Mouse (Mus musculus): ENCODE results near the gene Mllt3.

The Mllt3 gene

DNA sequence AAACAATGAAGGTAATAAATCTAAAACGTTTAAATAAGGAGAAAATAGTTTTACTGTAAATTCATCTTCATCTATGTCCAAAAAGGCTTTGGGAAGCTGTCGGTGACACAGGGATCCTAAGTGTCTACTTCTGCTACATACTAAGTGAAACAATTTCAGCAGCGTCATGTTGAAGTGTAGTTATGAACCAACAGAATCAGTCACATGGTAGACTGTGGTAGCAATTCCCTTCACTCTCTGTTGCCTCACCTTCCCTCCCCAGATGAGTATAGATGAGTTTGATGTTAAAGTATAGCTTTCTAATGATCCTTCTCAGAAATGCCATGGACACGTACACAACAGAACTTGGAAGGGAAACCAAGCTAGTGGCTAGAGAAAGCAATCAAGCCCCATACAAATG, 79.9 kb downstream of the Mllt3 start:
- DNase-seq (ENCODE audit: low spot score in 2 of 2), result no peak

DNA sequence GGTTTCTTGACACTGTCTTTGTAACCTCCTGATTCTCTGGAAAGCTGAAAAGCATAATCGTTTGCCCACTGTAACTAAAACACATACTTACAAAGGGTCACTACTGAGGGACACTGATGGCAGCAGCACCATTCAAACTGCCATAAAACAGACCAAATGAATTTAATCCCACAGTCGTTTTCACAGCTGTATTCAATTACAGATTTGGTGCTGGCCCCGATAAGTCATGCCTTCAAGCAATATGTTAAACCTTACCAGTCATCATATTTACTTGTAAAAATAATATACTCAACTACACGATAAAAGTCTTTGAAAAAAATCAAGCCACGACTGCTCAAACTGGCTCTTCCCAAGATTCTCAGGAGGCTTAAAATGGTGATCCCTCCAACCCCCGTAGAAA, 83.7 kb downstream of the Mllt3 start:
- DNase-seq (ENCODE audit: low spot score in 2 of 2), result no peak

DNA sequence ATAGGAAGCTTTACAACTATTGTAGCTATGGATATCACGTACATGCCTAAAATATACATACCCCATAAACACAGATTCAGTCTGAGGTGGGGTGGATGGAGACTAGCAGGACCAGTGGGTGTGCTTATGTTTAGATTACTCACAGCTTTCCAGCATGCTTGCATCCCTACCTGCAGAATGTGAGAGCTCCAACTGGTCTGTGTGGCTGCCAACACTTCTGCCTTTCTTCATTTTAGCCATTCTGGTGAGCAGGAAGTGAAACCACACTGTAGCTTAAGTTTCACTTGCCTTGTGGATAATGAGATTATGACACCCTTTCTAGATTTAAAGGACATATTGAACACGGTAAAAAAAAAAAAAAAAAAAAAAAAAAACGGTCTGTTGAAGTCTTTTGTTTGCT, 88.8 kb downstream of the Mllt3 start:
- DNase-seq (ENCODE audit: low spot score in 2 of 2), result no peak

DNA sequence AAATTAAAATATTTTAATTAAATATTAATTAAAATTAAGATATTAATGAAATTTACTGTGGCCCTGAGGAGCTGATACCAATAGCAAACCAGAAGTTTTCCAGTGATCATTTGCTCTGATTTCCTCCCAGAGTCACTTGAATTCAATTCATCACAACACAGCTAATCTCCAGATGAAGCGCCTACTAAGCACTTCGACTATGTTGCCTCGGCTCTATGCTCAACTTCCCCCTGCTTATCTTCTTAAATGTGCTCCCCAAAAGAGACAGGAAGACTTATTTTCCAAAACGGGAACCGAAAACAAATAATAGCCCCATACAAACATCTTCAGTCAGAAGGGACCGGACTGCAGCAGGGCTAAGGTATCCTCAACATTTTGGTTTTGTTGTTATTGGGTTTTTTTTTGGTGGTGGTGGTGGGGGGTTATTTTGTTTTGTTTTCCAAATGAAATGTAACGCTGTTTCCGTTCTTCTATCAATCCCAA, 90.2 kb downstream of the Mllt3 start:
- DNase-seq (ENCODE audit: low spot score in 2 of 2), result no peak

DNA sequence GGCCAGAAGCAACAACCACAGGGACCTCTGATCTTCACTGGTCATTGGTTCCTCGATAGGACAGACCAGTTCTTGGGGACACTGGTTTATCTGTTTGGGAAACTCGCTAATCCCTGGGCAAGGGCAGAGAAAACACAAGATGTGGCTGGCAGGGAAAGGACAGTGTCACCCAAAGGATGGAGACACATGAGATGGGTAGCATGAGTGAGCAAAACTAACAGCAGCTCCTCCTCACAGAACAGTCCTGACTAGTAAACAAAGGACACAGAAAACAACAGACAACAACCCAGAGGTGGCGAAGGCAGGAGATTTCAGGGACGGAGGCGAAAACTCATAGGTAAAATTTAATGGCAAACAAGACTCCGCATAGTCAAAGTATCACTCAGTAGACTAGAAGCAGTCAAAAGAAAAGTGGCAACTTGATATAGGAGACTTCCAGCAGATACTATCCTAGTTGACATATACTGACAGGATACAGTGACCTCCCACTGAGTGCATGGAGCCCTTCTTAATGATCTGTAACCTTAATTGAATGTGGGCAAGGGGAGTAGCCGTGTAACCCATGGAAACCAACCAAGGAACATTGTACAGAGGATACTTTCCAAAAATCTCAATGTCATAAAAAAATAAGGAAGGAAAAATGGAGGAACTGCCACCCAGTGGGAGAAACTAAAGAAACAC, 93.5 kb downstream of the Mllt3 start:
- DNase-seq (ENCODE audit: low spot score in 2 of 2), result no peak

DNA sequence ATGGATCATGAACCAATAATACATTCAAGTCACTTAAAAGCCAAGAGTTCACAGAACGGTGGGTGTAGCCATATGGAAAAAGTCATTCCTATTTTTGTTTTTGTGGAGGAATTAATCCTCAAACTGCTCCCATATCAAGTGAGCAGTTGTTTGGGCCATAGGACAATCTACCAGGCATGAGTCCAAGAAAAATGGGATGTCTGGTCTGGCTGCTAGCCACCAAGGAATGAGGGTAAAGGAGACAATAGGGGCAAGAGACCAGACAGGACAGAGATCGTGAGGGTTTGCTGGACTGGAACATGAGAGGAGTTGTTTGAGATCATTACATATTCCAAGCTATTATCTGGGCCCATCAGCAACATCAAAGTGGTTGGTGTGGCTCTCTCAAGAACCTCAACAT, 96.8 kb downstream of the Mllt3 start:
- DNase-seq (ENCODE audit: low spot score in 2 of 2), result peak in 1 of 2 experiments; percentile 5

DNA sequence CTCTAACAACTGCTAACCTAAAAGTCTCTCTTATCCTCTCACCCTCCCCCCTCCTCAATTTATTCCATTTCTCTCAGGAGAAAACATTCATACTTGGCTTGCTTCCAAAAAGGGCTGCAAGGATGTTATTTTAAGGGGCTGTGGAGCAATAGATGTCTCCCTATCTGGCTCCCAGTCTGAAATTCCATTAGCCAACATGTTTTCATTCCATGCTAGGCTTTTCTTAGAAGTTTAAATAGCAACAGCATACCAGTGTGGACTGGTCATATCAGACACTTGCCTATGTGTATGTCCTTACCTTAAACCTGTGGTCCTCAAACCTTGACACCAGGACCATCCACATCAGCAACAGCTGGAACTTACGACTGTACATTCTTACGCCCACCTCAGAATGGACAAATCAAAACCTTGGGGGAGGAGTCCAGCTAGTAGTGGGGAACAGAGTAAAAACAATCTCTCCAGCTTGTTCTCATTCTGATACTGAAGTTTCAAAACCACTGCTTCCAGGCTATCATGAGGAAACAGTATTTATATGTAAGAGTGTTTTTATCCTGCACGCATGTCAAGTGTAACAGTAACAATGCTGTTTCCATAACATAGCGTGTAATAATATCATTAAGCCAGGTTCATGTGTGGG, 99.3 kb downstream of the Mllt3 start:
- no peak for DNase-seq (ENCODE audit: low spot score in 2 of 2)

DNA sequence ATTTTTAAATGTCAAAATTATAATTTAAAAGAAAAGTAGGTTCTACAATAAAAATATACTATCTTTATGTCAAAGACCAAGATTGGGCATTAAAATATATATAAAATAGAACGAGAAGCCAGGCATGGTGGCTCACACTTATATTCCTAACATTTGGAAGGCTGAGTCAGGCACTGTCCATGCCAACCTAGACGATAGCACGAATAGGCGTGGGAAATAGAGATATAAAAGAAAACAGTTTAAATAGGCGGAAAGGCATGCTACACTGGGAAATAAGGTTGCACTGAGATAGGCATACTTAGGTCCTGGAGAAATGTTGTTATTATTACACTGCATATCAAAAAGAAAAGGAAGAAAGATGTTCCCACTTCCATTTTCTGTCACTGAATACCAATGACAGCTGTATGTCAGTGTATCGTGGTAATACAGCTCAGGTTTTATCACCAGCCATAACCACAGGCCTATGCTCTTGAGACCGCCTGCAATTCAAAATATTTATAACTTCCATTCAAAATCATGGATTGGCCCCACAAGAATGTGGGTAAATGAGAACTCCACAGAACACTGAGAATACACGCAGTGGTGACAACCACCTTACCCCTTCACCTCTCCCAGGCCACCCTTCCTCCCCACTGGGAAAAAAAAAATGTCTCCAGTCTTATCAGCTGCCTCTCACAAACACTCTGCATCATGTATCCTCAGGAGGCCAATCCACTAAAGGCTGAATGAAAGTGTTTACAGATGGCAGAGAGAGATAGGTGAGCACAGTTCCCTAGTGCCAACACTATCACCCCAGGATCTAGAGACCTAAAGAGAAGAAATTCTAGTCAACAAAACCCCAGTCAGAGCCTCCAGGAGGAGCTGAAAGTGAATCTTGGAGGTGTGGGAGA, 102.6 kb downstream of the Mllt3 start:
- DNase-seq (ENCODE audit: low spot score in 2 of 2), result no peak

DNA sequence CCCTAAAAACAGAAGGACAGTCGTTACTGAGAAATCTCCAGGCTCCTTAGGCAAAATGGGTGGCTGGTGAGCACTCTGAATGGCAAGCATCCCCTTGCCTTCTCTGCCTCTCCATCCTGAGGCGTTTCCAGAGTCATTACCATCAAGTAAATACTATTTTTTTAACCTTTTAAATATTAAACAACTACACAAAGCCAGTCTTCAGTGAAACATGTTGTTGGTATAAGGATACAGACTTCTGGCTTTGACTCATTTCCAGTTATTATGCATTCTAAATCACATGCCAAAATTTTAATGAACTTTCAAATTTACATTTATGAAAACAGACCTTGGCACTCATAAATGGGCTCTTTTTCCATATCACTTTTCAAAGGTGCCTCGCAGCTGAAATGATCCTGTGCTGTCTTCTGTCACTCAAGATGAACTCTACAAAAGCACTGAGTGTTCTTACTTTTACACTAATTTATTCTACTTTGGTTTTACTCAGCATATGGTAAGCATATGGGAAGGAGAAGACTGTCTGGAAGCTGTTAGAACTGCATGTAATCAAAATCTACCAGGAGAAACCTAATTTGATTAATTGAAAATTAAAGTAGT, 104.5 kb downstream of the Mllt3 start:
- no peak for DNase-seq (ENCODE audit: low spot score in 2 of 2)

DNA sequence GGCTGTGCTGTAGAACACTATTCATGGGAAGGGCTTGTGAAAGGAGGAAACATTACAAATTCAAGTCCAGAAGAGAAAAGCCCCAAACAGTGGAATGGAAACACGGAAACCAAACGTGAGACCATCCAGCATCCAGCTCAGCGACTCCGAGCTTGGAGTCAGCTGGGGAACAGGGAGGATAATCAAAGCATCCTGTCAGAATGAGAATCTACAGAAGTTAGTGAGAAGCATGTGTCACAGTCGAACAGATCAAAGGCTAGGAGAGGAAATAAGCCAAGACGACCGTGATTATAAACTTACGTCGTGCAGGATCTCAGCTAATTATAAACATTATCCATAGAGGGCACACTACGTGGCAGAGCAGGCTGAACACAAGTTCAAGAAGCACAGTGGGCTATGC, 105.8 kb downstream of the Mllt3 start:
- no peak for DNase-seq (ENCODE audit: low spot score in 2 of 2)

DNA sequence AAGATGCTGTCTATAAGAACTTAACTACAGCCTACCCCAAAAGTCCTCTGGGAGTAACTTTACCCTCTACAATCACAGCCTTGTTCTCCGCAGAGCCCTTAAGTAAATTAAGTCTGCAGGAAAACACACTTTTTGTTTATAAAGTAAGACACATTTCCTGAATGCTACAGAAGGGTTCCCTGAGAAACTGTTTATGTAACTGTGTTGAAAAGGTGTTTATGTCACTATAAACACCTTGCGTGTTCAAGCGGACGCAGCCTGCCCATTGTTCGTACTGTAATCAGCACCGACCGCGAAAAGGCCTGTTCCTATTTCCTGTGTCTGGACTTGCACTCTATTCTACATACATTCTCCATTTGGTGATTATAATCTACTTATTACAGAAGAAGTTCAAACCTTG, 112.5 kb downstream of the Mllt3 start:
- no peak for DNase-seq (ENCODE audit: low spot score in 2 of 2)

DNA sequence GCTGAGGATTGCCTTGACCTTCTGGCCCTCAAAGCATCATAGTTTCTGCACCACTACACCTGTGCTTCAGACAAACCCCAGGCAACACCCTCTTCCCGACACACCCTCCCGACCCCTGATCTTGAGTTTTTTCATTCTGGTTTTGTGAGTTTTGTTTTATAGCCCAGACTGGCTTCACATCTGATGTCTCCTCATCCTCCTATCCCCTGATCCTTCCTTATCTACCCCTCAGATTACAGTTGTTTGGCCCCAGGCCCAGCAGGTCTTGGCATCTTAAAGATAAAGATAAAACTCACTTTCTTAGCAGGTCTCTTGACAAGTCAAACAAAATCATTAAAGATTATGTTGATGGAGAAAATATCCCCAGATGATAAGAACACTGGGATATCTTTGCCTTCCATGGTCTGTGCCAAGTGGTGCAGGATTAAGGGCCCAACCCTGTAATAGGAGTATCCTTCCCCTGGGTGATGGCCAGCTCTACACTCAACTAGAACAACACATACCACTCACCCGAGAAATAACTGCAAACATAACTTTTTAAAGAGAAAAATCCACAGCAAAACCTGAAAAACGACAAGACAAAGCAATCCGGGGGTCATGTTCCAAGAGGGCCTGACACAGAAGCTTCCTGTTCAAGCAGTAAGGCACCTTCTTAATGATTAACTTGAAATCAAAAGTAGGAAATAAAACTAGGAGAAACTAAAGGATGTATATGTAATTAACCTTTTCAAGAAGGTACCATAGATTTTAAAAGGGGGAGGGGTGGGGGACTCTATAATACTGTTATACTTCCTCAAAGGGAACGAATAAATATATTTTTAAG, 121.8 kb downstream of the Mllt3 start:
- DNase-seq (ENCODE audit: low spot score in 2 of 2), result peak in 1 of 2 experiments; percentile 16

DNA sequence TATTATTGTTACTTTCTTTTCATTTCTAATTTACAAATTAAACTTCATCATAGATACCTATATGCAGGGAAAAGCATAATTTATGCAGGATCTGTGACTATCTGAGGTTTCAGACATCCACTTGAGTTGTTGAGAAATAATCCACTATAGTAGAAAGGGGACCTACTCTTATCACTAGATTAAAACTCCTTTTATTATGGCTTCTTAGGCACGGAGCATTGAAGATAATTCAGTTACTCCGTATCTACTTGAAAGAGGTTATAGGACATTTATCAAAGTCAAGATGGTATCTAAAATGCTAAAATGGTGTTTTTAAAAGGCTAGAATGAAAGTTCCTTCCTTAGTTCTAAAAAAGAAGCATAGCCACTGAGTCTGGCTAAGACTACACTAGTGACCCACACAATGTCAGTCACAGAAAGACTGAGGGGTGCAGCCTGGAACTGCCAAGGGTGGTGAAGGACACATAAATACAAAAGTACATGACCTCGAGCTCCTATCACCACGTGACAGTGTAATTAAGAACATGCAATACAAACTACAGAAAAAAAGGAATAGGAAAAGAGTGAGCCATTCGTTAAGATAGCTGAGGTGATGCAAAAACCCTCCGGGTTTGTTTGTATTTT, 127.9 kb downstream of the Mllt3 start:
- no peak for DNase-seq (ENCODE audit: low spot score in 2 of 2)

DNA sequence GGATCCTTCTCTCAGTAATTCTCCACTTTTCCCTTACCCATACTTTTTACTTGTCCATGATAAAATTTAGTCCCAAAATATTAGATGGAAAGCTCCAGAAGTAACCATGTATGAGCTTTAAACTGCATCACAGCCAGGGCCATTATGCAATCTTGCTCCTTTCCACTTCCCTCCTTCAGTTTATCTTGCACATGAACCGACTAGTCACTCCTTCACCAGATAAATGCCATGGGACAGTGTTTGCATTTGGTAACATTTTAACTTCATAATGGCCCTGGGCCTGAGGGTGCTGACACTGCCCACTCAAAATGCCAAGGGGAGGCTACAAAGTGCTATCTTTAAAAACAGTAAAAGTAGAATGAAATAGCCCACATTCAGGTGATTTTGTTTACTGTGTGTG, 128.4 kb downstream of the Mllt3 start:
- DNase-seq (ENCODE audit: low spot score in 2 of 2), result no peak

DNA sequence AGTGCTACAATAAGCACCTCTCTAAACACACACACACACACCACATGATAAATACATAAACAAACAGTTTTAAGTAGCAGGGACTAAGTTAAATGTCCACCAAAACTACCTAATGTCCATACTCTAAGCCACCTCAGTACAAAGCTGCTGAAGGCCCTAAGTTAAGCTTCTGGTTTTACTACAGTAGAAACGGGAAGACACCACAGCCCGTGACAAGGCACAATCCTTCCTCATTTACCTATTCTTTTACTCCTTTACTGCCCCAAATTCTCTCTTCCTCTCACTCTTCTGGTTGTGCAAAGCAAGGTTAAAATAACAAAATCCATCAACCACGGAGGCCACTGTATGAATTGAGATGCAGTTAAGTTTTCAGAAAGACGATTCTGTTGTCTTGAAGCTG, 130.6 kb downstream of the Mllt3 start:
- no peak for DNase-seq (ENCODE audit: low spot score in 2 of 2)

DNA sequence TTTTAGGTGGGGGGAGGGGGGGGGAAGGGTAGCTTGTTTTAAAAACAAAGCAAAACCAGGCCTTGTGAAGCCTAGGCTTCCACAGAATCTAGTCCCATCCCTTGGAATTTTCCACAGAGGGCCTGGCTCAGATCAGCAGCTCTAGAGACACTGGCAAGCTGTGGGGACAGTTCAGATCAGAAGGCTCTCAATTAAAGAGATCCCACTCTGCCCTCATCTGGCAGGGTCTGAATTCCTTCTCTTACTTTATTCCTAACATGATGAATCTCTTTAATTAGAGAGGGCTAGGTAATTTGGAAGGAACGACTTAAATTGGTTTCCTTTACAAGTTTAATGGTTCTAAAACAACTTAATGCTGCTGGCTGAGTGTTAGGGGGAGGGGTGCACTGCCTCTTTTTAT, 132.0 kb downstream of the Mllt3 start:
- no peak for DNase-seq (ENCODE audit: low spot score in 2 of 2)

DNA sequence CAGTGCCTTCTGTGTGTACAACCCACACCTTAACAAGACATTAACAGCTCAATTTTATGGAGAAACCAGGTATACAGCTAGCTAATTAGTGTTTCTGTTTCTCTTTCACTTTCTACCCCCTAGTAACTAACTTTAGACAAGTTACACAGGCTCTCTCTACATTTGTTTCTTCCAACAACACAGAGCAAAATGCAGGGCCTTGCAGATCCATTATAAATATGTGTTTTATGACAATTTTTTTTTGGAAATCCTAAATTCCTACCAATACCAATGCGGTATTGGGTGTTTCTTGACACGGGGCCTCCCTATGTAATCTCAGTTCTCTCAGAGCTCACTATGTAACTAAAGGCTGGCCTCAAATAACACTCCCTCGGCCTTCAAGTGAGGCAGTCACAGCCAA, 139.7 kb downstream of the Mllt3 start:
- DNase-seq (ENCODE audit: low spot score in 2 of 2), result no peak

DNA sequence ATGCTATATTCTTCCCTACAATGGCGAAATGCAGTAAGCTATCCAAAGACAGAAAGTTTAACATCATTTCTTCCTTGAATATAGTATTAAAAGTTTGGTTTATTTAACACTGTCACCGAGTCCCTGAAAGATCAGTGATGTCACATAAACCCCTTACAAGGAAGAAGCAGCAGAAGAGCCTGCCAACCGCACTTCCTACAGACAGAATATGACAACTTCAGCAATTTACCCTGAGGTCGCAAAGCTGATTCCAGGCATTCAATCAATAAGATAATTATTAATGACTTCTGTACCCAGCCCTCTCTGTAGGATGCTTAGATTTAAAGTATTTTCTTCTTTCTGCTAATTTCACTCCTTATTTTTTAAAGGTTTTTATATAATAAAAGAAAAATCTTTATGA, 140.2 kb downstream of the Mllt3 start:
- DNase-seq (ENCODE audit: low spot score in 2 of 2), result no peak

DNA sequence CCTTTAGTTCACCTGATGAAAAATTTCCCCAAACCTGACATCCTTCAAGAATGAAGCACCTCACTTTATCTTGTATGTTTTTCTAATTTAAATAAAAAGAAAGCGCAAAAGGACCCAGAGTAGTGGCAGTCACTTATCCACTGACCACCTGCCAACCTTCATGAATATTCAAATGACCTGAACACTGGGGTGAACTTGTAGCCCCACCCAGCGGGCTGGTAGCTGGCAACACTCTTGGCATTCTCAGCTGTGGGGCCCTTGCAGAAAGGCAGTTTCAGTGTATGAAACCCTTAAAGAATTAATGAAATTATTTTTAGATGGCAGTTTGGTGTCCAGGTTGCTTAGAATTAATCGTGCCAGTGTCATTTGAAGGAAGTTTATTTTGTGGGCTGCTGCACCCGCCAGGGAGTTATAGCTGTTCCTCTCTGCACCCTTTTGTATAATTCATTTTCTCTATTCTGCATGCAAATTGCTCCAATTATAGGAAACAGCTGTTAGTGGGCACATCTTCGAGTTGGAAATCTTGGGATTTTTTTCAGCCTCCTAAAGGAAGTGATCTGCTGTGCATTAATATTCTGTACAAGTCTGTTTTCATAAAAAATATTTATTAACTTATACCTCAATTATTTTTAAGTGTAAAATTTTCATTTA, 149.8 kb downstream of the Mllt3 start:
- no peak for DNase-seq (ENCODE audit: low spot score in 2 of 2)

DNA sequence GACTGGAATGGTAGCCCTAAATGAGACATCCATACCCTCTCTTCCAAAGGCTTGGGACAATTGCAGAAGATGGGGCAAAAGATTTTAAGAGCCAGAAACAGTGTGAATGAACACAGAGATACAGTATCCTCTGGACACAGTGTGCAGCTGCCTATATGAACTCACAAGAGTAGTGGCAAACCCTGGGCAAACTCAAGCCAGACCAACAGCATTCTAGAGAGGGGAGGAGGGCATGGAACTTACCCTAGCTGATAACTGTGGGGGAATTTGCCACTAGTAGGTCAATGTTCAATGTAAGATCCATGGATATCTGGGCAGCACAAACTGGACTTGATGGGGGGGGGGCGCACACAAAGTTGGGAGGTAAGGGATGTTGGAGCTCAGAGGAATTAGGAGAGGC, 151.2 kb downstream of the Mllt3 start:
- no peak for DNase-seq (ENCODE audit: low spot score in 2 of 2)

Data from urinary bladder, postnatal 36 days (tissue).